Mouse (Mus musculus) thymus, adult 2 months (tissue): Measurements from ENCODE around the gene Abhd14a.

Experiments
- CTCF ChIP-seq: fragments of 200-500 bp; IDR thresholded peaks from 2 replicates; pipeline ENCODE4 v1.5.1; 2012; ENCODE audit warnings: mild to moderate bottlenecking, control low read depth, low read length, moderate library complexity, borderline replicate concordance; ENCODE audit not compliant: control insufficient read depth, poor library complexity, insufficient read depth; ENCODE audit errors: extremely low read depth
- POLR2A ChIP-seq: fragments of 200-500 bp; IDR thresholded peaks from 2 replicates; pipeline ENCODE4 v1.6.1; 2012; ENCODE audit warnings: mild to moderate bottlenecking, low read length, control low read depth, moderate library complexity; ENCODE audit not compliant: control insufficient read depth, poor library complexity, insufficient read depth; ENCODE audit errors: extremely low read depth

DNA sequence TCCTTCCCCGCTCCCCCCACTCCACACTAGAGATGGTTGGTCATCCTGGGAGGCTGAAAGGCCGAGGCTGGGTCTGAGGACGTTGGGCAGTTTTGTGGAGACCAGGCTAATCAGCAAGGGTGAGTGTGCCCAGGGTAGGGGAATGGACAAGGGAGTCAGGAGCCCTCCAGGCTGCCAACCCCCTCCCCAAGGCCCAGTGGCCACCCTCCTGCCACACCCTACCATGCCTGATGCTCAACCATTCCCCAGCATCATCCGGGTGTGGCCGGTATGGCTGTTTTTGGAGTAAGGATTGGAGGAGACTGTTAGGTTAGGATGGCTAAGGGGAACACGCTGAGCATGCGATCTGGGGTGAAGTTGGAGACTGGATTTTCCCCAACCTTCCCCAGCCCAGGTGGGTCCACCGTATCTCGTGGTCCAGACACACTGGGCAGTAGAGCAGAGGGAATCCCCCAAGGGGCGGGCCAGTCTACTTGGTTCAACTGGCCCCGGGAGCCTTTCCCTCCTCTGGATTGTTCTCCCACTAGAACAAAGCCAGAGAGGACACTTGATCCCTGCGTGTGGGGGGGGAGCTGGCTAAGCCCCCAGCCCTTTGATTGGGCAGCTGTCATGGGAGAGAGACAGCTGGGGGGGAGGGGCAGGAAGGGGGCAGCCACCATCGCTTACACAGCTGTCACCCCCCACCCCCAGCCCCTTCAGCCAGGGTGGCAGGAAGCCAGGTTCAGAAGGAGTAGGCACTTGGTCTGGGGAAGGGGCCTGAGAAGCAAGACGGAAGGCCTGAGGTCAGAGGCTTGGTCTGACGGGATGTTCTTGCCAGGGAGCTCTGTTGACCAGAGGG, 9.1 kb upstream of the Abhd14a start:
- TF ChIP-seq CTCF (no peak), POLR2A (no peak)
